Mouse (Mus musculus): ENCODE results near the gene Kdm2b.

Gene Kdm2b

GRCm38 (mm10) chr5:122972116-122972515, 17.5 kb downstream of the Kdm2b start:
- DNase-seq (ENCODE audit: low spot score) = no peak

DNA sequence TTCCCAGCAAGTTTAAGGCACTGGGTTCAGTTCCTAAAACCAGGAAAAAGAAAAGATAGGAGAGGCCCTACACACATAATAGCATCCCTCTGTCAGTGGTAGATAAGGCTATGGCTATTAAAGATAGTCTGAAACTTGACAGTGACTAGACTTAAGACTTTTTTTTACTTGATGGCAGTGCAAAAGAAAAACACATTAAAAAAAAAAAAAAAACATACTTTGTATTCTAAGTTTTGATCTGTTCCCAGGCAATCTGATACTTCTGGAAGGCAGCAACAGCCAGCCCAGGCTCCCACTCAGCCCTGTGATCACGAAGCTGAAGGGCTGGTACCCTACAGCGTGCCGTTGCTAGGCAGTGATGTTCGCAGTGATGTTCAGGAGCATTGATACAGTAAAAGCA, 18.2 kb downstream of the Kdm2b start:
- DNase-seq (ENCODE audit: low spot score) = no peak

DNA sequence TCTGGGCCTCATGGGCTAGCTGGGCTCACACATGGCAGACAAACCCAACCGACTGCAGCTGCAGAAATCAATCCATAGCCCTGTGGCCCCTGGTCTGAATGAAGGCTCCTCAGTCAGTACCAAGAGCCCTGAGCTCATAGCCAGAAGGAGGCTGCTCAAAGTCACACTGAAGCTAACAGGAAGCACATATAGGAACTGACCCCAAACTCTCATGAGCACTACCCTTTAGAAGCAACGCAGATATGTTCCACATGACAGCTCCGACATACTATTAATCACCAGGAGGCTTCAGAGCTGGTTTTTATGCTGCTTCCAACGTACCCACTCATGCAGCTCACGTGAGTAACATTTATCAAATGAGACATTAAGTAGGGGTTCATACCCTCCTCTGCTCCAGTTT, 19.6 kb downstream of the Kdm2b start:
- no peak for DNase-seq (ENCODE audit: low spot score)

- peak; percentile 85 for DNase-seq (ENCODE audit: low spot score)
These were observed 21.3 kb downstream of the Kdm2b start for GRCm38 (mm10) chr5:122968322-122968721.

GRCm38 (mm10) chr5:122965427-122965826, 24.2 kb downstream of the Kdm2b start:
- DNase-seq (ENCODE audit: low spot score) = no peak

- no peak for DNase-seq (ENCODE audit: low spot score)
These were observed 24.8 kb downstream of the Kdm2b start for GRCm38 (mm10) chr5:122964853-122965252.

DNA sequence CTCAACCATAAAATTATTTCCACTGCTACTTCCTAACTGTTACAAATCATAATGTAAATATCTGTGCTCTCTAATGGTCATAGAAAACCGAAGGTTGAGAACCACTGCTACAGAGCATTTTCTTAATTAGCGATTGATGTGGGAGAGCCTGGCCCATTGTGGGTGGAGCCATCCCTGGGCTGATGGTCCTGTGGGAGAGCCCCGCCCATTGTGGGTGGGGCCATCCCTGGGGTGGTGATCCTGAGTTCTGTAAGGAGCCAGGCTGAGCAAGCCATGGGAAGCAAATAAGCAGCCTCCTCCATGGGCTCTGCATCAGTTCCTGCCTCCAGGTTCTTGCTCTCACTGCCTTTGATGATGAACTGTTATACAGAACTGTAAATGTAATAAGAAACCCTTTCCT, 27.7 kb downstream of the Kdm2b start:
- no peak for DNase-seq (ENCODE audit: low spot score)

- no peak for DNase-seq (ENCODE audit: low spot score)
These were observed 30.2 kb downstream of the Kdm2b start for GRCm38 (mm10) chr5:122959391-122959790.

GRCm38 (mm10) chr5:122956059-122956458, 33.6 kb downstream of the Kdm2b start:
- no peak for DNase-seq (ENCODE audit: low spot score)

GRCm38 (mm10) chr5:122951913-122952641, 37.5 kb downstream of the Kdm2b start:
- DNase-seq (ENCODE audit: low spot score) = no peak

DNA sequence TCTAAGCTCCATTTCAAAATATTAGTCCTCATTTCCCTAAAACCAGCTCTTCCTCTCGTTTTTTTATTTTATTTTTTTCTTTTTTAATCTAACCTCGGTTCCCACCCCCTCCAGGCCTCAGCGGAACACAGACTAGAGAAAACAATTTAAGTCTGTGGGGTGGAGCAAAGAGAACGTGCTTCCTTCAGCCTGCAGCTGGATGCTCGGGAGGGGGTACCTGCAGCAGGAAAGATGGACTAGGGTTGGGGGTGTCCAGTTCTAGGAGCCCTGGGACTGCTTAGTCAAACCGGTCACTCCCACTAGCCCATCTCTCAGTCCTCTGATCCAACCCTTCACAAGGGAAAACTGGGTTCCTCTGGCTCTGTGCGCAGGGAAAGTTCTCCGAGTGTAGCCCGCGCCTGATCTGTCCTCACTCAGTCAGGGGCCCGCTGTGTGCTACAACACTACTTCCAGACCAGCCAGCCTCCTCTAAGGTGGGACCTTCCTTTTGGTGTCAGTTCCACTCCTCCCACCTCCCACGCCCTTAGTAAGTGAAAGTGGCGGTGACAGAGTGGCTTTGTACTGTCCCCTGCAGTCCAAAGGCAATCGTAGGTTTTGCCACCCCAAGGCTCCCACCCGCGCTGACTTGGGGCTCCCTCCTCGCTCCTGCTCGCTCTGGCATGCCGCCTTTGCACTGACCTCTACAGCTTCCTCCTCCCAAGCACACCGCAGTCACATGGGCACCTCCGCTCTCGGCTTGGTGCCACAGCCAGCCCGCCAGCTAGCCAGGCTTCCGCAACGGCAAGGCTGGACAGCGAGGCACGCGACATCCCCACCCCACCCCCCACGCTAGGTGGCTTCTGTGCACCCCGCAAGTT, 38.3 kb downstream of the Kdm2b start:
- DNase-seq (ENCODE audit: low spot score) = peak; percentile 78

DNA sequence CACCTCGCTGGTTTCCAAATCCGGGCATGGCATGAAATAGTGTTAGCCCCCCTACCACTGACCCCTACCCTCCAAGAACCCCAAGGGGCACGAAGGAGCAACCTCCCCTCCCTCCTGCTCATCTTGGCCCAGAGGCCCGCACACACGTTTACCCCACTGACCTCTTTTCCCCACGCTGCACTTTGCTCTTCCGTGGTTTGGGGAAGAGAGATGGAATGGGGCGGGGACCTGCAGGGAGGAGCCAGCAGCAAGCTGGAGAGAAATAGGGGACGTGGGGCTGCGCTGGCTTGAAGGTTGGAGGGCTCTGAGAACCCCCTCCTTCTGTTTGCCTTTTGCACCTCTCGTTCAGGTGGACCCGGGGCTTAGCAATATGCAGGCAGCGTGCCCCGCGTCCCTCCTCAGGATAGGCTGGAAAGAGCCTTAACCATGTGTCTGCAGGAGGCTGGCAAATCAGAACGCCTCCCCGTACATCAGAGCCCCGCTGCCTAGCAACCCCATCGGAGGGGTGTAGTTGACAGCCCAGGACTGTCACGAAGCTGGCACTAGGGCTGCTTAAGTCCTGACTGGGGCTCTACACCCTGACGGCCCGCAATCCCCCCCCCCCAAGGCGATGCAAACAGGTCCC, 39.2 kb downstream of the Kdm2b start:
- no peak for DNase-seq (ENCODE audit: low spot score)

DNA sequence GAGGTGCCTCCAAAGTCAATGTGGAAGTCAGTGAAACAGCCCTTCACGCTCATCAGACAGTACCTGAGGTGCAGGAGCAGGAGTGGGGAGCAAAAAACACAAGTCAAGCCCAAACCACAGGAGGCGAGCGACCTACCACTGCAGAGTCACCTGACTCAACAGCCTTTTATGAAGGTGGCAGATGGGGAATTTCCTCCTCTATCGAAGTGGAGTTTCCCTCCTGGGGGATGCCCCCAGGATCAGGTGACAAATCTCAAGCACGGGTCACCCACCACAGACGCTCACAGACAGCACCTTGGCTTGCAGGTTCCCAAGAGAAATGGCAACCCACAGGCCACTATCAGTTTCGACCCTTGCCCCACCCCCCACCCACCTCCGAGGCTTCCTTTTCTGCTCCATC, 40.5 kb downstream of the Kdm2b start:
- DNase-seq (ENCODE audit: low spot score) = no peak

- DNase-seq (ENCODE audit: low spot score) = peak; percentile 66
These were observed 42.1 kb downstream of the Kdm2b start for GRCm38 (mm10) chr5:122947534-122947933.

DNA sequence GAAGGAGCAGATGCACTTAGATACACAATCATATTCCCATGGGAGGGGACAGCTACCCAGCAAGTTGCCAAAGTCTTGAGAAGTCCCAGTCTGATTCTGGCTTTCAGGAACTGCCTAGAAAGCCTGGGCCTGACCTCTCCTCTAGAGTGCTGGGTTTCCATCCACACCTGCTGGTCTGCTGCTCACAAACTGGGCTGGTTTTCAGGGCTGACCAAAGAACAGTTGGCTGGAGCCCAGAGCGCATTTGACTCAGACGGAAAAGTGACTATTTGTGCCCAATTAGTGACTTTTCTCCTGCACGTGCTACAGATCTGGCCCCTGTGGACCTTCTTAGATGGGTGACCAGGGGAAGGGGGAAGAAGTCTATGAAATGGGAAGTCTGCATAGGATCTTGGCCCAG, 50.9 kb downstream of the Kdm2b start:
- DNase-seq (ENCODE audit: low spot score) = no peak

- no peak for DNase-seq (ENCODE audit: low spot score)
These were observed 51.6 kb downstream of the Kdm2b start for GRCm38 (mm10) chr5:122937958-122938540.

- peak; percentile 85 for DNase-seq (ENCODE audit: low spot score)
These were observed 52.6 kb downstream of the Kdm2b start for GRCm38 (mm10) chr5:122937031-122937430.

DNA sequence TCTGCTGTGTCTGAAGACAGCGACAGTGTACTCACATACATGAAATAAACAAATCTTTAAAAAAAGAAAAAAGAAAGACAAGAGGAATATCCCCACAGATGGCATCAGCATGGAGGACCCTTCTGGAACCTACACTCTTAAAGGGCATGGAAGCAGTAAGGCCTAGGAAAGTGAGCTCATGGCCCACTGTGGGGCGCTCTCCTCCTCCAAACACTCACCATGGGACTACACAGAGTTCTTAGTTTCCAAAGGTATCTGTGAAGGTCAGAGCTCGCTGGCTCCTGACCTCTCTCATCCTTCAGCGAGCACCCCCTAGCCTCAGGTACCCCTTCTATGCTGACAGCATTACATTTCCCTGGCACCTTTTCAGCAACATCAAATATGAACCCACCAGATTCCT, 53.8 kb downstream of the Kdm2b start:
- DNase-seq (ENCODE audit: low spot score) = no peak

DNA sequence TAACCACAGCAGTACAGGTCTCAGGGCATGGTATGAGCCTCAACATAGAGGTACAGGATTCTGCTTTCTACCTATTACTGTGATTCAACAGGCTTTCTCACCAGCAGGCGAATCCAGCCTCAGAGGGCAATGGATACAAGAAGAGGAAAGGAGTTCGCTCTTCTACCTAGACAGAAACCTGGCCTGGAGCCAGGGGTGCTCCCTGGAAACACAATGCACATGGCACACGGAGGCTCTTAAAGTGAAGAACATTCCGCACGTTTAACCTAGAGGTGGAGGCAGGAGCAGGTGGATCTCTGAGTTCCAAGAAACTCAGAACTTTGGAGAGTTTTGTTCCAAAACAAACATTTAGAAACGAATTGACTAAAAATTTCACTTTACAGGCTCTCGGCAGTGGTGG, 58.6 kb downstream of the Kdm2b start:
- peak; percentile 74 for DNase-seq (ENCODE audit: low spot score)

DNA sequence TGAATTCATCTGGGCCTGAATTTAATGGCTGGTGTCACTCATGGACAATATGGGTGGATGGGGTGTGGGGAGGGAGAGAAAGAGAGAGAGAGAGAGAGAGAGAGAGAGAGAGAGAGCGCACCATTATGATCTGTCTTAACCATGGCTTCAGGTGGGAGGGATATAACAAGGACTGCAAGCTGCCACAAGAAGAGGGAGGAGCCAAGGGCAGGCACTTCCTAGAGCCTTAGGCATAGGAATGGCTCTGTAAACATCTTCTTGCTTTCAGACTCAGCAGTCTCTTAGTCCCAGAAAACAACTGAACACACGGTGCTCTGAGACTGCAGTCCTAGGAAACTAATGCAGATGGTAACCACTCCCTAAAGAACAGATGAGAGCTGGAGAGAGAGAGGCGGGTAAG, 61.3 kb downstream of the Kdm2b start:
- no peak for DNase-seq (ENCODE audit: low spot score)

GRCm38 (mm10) chr5:122927703-122928102, 61.9 kb downstream of the Kdm2b start:
- no peak for DNase-seq (ENCODE audit: low spot score)

- no peak for DNase-seq (ENCODE audit: low spot score)
These were observed 62.5 kb downstream of the Kdm2b start for GRCm38 (mm10) chr5:122927092-122927491.

GRCm38 (mm10) chr5:122926341-122926740, 63.3 kb downstream of the Kdm2b start:
- DNase-seq (ENCODE audit: low spot score) = no peak
